Comparison of ENCODE assay signal across 36 mouse cellular contexts in the genomic region with DNA sequence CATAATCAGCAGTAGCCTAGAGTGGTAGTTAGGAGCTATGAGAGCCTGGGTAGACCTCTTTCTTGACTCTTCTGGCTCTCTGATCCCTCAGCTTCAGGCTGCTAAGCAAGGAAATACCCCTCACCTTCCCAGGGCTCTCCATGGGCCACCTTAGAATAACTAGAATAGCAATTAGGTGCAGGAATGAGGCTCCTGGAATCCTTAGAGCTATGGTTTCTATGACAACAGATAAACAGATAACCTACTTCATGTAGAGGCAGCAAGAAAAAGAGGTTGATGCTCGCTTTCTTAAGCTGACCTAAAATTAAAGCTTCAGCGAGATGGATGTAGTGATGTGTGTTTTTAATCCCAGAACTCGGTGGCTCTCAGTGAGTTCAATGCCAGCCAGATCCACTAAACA. TPM values are rescaled to one million over a fixed set of nuclear protein-coding genes. Genes with fewer than 3 reads are reported as not detected.
"Had no signal": no experiment of that assay in that cellular context is flagged by ENCODE, and none has a peak within 500 bp of the region (broad histone marks: within the 10 kb centered on the region; RNA-seq: fewer than 3 reads in every experiment).

No protein-coding gene starts in this region.

- H3K36me3 ChIP-seq: embryonic facial prominence, embryonic 10.5 days; embryonic facial prominence, embryonic 12.5 days; embryonic facial prominence, embryonic 13.5 days; embryonic facial prominence, embryonic 15.5 days; forebrain, embryonic 10.5 days; forebrain, embryonic 12.5 days; forebrain, embryonic 15.5 days had no signal

- H3K27me3 ChIP-seq: forebrain, embryonic 13.5 days; forebrain, embryonic 15.5 days had no signal

- H3K9me3 ChIP-seq: embryonic facial prominence, embryonic 10.5 days; embryonic facial prominence, embryonic 12.5 days; embryonic facial prominence, embryonic 13.5 days; embryonic facial prominence, embryonic 15.5 days; forebrain, embryonic 10.5 days; forebrain, embryonic 12.5 days; forebrain, embryonic 13.5 days; forebrain, embryonic 15.5 days had no signal

- H3K4me3 ChIP-seq: embryonic facial prominence, embryonic 10.5 days; embryonic facial prominence, embryonic 12.5 days; embryonic facial prominence, embryonic 13.5 days; embryonic facial prominence, embryonic 15.5 days; erythroblast, embryonic 14.5 days; forebrain, embryonic 10.5 days; forebrain, embryonic 12.5 days; forebrain, embryonic 13.5 days; forebrain, embryonic 15.5 days; gastrocnemius, adult 2 months had no signal

- H3K9ac ChIP-seq: embryonic facial prominence, embryonic 12.5 days; embryonic facial prominence, embryonic 13.5 days; embryonic facial prominence, embryonic 15.5 days; forebrain, embryonic 12.5 days; forebrain, embryonic 13.5 days; forebrain, embryonic 15.5 days; forebrain, postnatal 0 days had no signal

- DNase-seq: cerebellum, adult 2 months; cerebellum, adult 8-10 months; cerebellum, adult 9-10 months; cerebellum, adult 9-11 months; cerebellum, postnatal 10 days; cerebellum, postnatal 14 days; cerebellum, postnatal 25 days; cerebellum, postnatal 36 days; embryo, embryonic 11 days; forebrain, postnatal 0 days; gastrocnemius, adult 2 months; gastrocnemius, postnatal 10 days; gastrocnemius, postnatal 14 days; gastrocnemius, postnatal 25 days; gastrocnemius, postnatal 36 days; heart, adult 11 months; heart, adult 18-20 months had no signal

- H3K27ac ChIP-seq: embryonic facial prominence, embryonic 10.5 days; embryonic facial prominence, embryonic 12.5 days; embryonic facial prominence, embryonic 13.5 days; embryonic facial prominence, embryonic 15.5 days; forebrain, embryonic 10.5 days; forebrain, embryonic 12.5 days; forebrain, embryonic 13.5 days; forebrain, embryonic 15.5 days; gastrocnemius, adult 2 months had no signal

- ATAC-seq: forebrain, embryonic 13.5 days; forebrain, embryonic 14.5 days; forebrain, embryonic 15.5 days; forebrain, embryonic 16.5 days; forebrain, postnatal 0 days had no signal

- H3K4me2 ChIP-seq: embryonic facial prominence, embryonic 12.5 days; embryonic facial prominence, embryonic 13.5 days; embryonic facial prominence, embryonic 15.5 days; forebrain, embryonic 12.5 days; forebrain, embryonic 13.5 days; forebrain, embryonic 15.5 days had no signal

RNA-seq across cellular contexts. Expression of a gene that starts 15.5 kb away (rescaled TPM):
- total RNA-seq: common myeloid progenitor, adult 5-6 weeks; gastrocnemius, adult 18-20 months; gastrocnemius, adult 2 months; gastrocnemius, adult 8-10 months; gastrocnemius, postnatal 10 days; gastrocnemius, postnatal 14 days; gastrocnemius, postnatal 25 days; gastrocnemius, postnatal 36 days; gastrocnemius, postnatal 4 days; granulocyte monocyte progenitor cell, adult 5-6 weeks; heart, adult 18-20 months had no signal
- polyA plus RNA-seq: embryonic facial prominence, embryonic 10.5 days; embryonic facial prominence, embryonic 11.5 days; embryonic facial prominence, embryonic 12.5 days; embryonic facial prominence, embryonic 13.5 days; embryonic facial prominence, embryonic 14.5 days; embryonic facial prominence, embryonic 15.5 days; erythroblast, embryonic 14.5 days; forebrain, embryonic 10.5 days; forebrain, embryonic 11.5 days; forebrain, embryonic 12.5 days; forebrain, embryonic 13.5 days; forebrain, embryonic 14.5 days; forebrain, embryonic 15.5 days; forebrain, embryonic 16.5 days; forebrain, postnatal 0 days had no signal

RNA-seq across cellular contexts. Expression of a gene that starts 18.7 kb away (rescaled TPM):
- total RNA-seq: common myeloid progenitor, adult 5-6 weeks; gastrocnemius, postnatal 10 days; gastrocnemius, postnatal 14 days; gastrocnemius, postnatal 25 days; gastrocnemius, postnatal 36 days; gastrocnemius, postnatal 4 days; granulocyte monocyte progenitor cell, adult 5-6 weeks had no signal
- polyA plus RNA-seq: erythroblast, embryonic 14.5 days had no signal

RNA-seq across cellular contexts. Expression of a gene that starts 51.0 kb away (rescaled TPM):
- total RNA-seq: common myeloid progenitor, adult 5-6 weeks; gastrocnemius, postnatal 10 days; gastrocnemius, postnatal 25 days; gastrocnemius, postnatal 36 days; granulocyte monocyte progenitor cell, adult 5-6 weeks; heart, adult 18-20 months had no signal
- polyA plus RNA-seq: erythroblast, embryonic 14.5 days had no signal
